Mouse (Mus musculus) brain, embryonic 14.5 days (tissue): ENCODE data around the gene Tcf20. TPM values are rescaled to one million over a fixed set of nuclear protein-coding genes. Genes with fewer than 3 reads are reported as not detected.

Experiments used
- DNase-seq: peaks from one replicate; pipeline ENCODE4 v3.0.0-alpha.2; 2011; ENCODE audit warnings: low read depth
- CTCF ChIP-seq: fragments of 200-500 bp; IDR thresholded peaks from 2 replicates; pipeline ENCODE4 v1.5.1; 2012; ENCODE audit warnings: inconsistent platforms, mild to moderate bottlenecking, moderate library complexity, borderline replicate concordance; ENCODE audit not compliant: insufficient read depth, insufficient read length; ENCODE audit errors: extremely low read depth
- POLR2A ChIP-seq: fragments of 200-500 bp; IDR thresholded peaks from 2 replicates; pipeline ENCODE4 v1.6.1; 2012; ENCODE audit warnings: mild to moderate bottlenecking, inconsistent platforms, borderline replicate concordance; ENCODE audit not compliant: poor library complexity, insufficient read depth, insufficient read length, severe bottlenecking; ENCODE audit errors: extremely low read depth
- polyA plus RNA-seq: library from polyadenylated mRNA; depleted of rRNA; stranded (reverse); fragments of >200 nt; gene quantifications from 2 replicates; pipeline ENCODE4 v1.2.3, GENCODE M21; 2012; rRNA removed

Gene Tcf20
- polyA plus RNA-seq = 34.0 and 46.8 TPM in 2 replicates

DNA sequence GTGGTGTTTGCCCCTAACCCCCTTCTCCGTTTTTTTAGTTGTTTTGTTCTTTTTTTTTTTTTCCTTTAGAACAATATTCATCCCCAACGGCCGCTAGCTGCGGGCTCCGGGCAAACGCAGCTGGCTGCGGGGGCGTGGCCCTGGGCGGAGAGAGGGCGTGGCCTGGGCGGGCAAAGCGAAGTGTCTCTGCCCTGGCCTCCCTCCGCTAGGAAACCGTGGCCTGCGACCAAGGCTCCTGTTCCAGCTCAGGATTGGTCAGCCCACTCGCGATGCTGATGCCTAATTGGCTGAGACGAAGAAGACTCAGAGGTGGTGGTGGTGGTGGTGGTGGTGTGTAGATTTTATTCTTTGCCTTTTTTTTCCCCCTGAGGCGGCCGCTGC, at the start of gene Tcf20:
Gene Tcf20 (minus strand): TSS at position 141 of the 381 bp plus-strand sequence.
- TF ChIP-seq POLR2A (no peak), CTCF (no peak)
- peak; percentile 97 for DNase-seq

DNA sequence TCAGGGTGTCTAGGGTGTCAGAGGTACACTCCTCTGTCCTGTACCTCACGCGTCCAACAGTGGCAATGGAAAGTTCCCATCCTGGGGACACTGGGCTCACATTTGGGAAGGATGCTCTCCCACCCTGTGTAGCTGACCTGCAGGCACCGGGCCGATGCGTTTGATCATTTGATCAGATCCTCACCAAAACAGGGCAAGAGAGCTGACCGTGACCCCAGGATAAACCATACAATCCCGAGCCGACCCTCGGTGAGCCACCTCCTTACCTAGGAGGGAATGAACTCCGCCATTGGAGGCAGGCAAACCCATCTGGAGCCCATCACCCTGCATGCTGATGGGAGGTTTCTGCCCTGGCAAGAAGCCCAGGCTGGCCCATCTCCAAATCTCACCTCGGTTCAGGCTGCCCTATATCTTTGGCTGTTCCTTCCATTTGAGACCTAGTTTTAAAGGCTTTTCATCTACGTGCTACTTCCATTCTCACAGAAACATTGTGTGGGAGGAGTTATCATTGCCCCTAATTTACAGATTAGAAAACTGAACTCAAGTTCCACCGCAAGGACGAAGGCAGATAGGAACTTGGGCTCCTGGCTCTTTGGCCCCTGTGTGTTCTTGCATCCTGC, 49.3 kb upstream of the Tcf20 start:
- TF ChIP-seq CTCF (no peak), POLR2A (no peak)
- peak; percentile 91 for DNase-seq

DNA sequence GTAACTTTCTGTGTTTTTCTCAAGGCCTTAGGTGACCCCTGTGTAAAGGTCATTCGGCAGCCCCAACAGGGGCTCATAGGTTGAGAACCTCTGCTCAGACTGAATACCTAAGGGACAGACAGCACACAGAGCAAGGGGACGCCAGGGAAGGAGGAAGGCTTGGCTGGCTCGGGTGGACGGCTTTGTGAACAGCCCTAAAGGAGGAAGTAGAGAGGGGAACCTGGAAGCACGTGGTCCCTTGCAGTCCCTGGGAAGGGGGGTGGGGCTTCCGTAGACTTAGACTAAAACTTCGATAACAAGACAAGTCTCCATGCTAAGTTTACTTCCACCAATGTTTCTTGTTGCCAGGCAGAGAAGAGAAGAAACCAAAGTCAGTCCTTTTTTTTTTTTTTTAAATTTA, 48.4 kb upstream of the Tcf20 start:
- TF ChIP-seq POLR2A (no peak), CTCF (no peak)
- DNase-seq = no peak

DNA sequence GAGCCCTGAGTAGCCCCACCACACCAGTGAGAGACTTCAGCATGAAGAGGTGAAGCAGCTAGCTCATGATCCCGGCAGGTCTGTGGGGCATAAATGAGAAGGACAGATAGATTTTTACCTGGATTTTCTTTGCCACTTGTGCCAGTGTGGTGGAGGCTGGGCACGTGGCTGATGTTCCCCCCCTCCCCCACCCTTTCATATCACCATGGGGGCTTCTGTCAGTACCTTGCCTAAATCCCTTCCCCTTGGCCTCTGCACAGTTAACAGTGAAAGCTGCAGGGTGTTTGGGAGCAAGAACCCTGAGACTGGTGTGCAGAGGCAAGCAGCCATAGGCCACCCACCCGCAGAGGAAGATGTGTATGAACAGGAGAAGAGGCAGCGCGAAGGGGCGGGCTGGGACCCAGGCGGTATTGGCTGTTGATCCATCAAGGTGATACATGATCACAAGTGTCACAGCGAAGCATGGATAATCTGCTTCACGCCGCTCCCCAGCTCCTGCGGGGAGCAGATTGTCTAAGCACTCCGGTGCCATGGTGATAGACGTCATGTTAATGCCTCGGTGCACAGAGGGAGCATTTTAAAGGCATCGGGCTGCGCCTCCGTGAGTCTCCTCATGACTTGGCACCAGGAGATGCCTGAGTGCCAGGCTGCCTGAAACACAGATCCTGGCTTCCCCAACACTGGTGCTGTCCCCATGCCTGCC, 46.8 kb upstream of the Tcf20 start:
- TF ChIP-seq CTCF (no peak), POLR2A (no peak)
- DNase-seq = peak; percentile 95

DNA sequence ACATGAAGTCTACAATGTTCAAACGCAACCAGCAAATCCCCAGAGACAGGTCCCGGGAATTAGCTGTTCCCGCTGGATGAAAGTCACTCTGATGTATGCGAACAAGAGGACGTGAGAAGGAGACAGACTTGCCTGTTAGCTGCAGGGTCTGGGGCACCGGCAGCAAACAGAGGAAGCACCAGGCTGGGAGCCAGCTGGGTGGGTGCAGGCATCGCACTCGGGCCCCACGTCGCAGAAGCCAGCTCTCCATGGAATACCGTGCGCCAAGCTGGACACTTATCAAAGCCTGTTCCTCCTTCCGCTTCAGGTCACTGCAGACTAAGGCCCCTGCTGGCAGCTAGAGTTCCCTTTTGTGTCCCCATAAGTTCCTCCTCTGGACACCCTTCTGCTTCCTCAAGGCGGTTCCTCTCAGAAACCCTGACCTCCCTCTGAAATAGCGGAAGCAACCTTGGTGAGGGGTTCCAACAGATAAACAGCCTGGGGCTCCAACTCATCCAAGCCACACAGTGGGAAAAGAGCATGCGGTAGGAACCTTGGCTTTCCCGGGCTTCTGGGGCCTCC, 45.4 kb upstream of the Tcf20 start, which contains the start of gene Nfam1:
Gene Nfam1 (minus strand): TSS at position 326 of the 561 bp plus-strand sequence.
- DNase-seq = peak; percentile 75
- TF ChIP-seq POLR2A (no peak), CTCF (no peak)

DNA sequence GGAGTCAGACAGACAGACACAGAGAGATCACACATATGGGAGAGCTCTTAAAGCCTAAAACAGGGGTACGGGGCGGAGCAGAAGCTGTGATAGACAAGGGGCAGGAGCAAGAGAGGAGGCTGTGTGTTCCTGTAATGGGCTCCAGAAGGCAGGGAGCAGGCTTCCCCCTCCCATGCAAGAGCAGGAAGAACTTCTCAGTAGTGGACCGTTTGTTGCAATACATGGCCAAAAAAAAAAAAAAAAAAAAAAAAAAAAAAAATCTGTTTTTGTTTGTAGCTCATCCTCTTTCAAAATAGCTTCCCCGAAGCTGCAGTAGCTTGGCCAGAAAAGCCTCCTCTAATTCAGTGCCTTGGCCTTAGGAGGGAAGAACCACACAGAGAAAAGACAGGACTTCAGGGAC, 43.2 kb upstream of the Tcf20 start:
- no peak for DNase-seq

DNA sequence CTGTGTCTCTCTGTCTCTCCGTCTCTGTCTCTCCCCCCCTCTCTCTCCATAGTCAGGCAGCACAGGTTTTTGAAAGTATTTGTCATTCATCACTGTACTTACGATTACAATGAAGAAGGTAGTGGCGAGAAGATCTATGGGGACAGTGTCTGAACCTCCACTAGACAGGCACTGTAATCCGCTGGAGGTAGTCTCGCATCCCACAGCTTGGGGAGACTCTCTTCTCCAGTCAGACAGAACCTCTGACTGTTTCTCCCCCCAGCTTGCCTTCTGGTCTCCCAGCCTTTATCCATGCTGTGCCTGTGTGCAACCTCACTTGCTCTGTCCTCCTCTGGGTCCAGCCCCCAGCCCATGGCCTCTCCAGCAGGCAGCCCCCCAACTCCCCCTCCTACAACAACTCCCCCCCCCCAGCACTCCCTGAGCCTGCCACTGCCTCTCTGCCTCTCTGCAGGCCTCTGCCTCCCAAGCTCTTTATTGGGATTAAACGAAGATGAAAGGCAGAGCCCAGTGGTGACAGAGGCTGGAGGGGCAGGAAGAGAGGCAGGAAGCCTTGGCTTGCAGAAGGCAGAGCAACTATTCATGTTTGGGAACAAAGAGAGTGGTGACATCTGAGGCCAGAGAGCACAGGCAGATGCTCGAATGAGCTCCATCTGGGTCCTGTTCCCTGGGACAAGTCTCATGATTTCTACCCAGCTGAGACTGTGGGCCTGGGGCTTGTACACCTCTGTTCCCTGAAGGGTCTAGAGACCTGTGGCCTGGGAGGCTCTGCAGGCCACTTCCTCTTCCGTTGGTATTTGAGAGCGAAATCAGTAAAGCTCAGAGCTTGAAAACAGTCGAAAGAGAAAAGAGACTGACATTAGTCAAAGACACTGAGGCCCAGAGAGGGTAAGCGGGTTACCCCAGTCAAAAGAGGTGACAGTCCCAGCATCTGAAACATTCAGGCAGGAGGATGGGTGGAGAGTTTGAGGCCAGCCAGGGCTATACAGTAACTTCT, 42.4 kb upstream of the Tcf20 start:
- TF ChIP-seq POLR2A = no peak
- TF ChIP-seq CTCF = no peak
- peak; percentile 74 for DNase-seq

More for the DNA sequence above, 43.2 kb upstream of the Tcf20 start:
- TF ChIP-seq CTCF = no peak
- TF ChIP-seq POLR2A = no peak

DNA sequence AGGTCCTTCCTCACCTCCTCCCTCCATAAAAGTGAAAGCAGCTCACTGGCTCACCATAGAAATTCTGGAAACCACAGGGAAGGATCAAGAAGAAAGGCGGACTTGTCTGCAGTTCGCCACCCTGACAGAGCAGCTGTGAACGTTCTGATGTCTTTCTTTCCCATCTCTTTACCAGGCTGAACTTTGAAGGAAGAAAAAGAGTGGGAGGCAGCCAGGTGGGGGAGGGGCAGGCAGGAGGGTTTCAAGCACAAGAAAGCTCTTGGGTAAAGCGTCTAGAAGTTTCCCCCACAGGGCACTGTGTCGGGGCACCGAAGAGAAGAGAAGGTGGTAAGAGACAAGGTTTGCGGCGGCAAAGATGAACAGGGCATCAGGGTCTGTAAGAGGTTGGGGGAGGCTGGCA, 38.5 kb upstream of the Tcf20 start:
- TF ChIP-seq CTCF (no peak), POLR2A (no peak)
- DNase-seq = peak; percentile 58

DNA sequence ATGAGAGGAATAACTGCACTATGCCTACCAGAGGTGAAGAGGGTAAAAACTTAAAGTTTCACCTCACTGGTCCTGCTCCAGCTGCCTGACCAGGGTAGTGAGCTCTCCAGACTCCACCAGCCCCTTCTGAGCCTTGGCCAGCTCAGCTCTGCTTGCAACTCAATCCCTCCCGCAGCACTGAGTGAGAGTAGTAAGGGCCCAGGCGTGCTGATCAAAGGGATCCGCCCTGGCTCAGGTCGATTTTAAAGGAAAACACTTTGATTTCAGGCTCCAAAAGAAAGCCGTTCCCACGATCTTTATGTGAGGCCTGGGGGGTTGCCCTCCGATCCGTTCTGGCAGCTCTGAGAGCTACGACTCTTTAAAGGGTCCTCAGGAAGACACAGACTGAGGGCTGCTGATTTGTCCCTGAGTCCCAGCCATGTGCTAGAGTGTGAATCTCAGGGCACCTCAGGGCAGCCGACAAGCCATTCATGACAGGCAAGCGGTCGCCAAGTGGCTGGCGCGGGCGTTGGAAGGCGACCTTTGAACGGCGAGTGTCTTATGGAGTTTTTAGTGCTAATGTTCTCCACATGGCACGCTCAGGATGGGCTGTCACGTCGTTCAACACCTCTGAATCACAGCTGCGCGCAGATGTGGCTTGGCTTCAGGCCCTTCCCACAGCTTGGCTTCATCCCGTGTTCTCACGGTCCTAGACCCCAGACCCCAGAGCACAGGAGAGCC, 37.5 kb upstream of the Tcf20 start:
- TF ChIP-seq CTCF = no peak
- TF ChIP-seq POLR2A = no peak
- DNase-seq = peak; percentile 45

DNA sequence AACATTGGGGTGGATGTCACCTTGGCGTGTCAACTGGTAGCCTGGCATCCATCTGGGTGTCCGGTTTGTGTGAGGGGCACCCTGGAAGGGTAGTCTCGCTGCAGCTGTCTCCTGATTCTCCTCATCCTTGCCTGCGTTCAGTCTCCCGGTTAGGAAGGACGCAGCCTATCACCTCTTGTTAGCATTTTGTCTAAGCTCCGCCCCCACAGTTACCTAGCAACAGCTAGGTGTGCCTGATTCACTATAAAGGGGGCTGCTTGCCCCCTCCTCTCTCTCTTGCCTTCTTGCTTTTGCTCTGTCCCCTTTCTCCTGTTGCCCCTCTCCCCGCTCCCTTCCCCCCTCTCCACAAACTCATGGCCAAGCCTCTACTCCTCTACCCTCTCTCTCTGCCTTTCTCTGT, 35.3 kb upstream of the Tcf20 start:
- TF ChIP-seq POLR2A = no peak
- TF ChIP-seq CTCF = no peak
- no peak for DNase-seq
